ENCODE assay signal across 8 mouse cellular contexts in the genomic region with DNA sequence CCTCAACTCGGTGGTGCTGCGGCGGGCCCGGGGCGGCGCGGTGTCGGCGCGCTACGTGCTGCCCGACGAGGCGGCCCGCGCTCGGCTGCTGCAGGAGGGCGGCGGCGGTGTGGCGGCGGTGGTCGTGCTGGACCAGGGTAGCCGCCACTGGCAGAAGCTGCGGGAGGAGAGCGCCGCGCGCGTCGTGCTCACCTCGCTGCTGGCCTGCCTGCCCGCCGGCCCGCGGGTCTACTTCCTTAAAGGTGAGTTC. TPM values are rescaled to one million over a fixed set of nuclear protein-coding genes. Genes with fewer than 3 reads are reported as not detected.
DNase-seq lines count a peak whose midpoint lies in the region; ATAC-seq lines count a peak whose summit lies in the region.

No protein-coding gene starts in this region.

- H3K4me1 ChIP-seq in kidney, embryonic 14.5 days (ENCODE audit: control insufficient read depth, insufficient read depth, low read length) = peaks cover 24% of the 10 kb centered on the region
- H3K4me1 ChIP-seq in embryonic facial prominence, embryonic 10.5 days = peaks cover 54% of the 10 kb centered on the region
- peaks cover 28% of the 10 kb centered on the region for H3K4me1 ChIP-seq in intestine, embryonic 16.5 days (ENCODE audit: control insufficient read depth, insufficient read depth, low read length)
- peaks cover 14% of the 10 kb centered on the region for H3K4me1 ChIP-seq in neural tube, embryonic 12.5 days

- peak overlapping the region; percentile 75 for H3K9ac ChIP-seq in kidney, embryonic 14.5 days (ENCODE audit: low read depth, low read length)
- peak overlapping the region; percentile 91 for H3K9ac ChIP-seq in intestine, embryonic 16.5 days (ENCODE audit: low read depth, low read length)
- peak overlapping the region; percentile 72 for H3K9ac ChIP-seq in neural tube, embryonic 12.5 days

- H3K4me2 ChIP-seq in kidney, embryonic 14.5 days (replicated peaks; ENCODE audit: low read depth, low read length) = peak overlapping the region; percentile 96
- peak overlapping the region; percentile 98 for H3K4me2 ChIP-seq in intestine, embryonic 16.5 days (ENCODE audit: low read depth, low read length)
- peak overlapping the region; percentile 93 for H3K4me2 ChIP-seq in neural tube, embryonic 12.5 days (replicated peaks)

- peak; percentile 22; the same call in 1 of the 2 replicates for ATAC-seq in kidney, embryonic 14.5 days (ENCODE audit: low FRiP score, low TSS enrichment)
- no peak for ATAC-seq in intestine, embryonic 16.5 days
- peak; percentile 54 for ATAC-seq in neural tube, embryonic 12.5 days (ENCODE audit: low FRiP score, low read depth)

- no peaks in the 10 kb centered on the region for H3K36me3 ChIP-seq in kidney, embryonic 14.5 days (ENCODE audit: control insufficient read depth, insufficient read depth, low read length)
- H3K36me3 ChIP-seq in embryonic facial prominence, embryonic 10.5 days (replicated peaks) = peaks cover 7% of the 10 kb centered on the region; the same call in 1 of the 2 replicates
- H3K36me3 ChIP-seq in intestine, embryonic 16.5 days (ENCODE audit: control insufficient read depth, insufficient read depth, low read length) = no peaks in the 10 kb centered on the region
- H3K36me3 ChIP-seq in neural tube, embryonic 12.5 days = no peaks in the 10 kb centered on the region

- WGBS in kidney, embryonic 14.5 days = under 1% methylated on average over 28 of the region's 36 CpGs
- under 1% methylated on average over 36 of the region's 36 CpGs for WGBS in embryonic facial prominence, embryonic 10.5 days
- 1% methylated on average over 22 of the region's 36 CpGs for whole genome bisulfite sequencing in intestine, embryonic 16.5 days
- under 1% methylated on average over 36 of the region's 36 CpGs for WGBS in neural tube, embryonic 12.5 days

- H3K9me3 ChIP-seq in kidney, embryonic 14.5 days (ENCODE audit: control insufficient read depth, low read length) = no peaks in the 10 kb centered on the region
- H3K9me3 ChIP-seq in embryonic facial prominence, embryonic 10.5 days = no peaks in the 10 kb centered on the region
- no peaks in the 10 kb centered on the region for H3K9me3 ChIP-seq in intestine, embryonic 16.5 days (ENCODE audit: control insufficient read depth, low read length)
- no peaks in the 10 kb centered on the region for H3K9me3 ChIP-seq in neural tube, embryonic 12.5 days

- no peak for DNase-seq in kidney, adult 18-20 months
- no peak for DNase-seq in embryonic facial prominence, embryonic 10.5 days (ENCODE audit: low spot score)
- DNase-seq in yolk sac, embryonic 10.5 days (ENCODE audit: low spot score) = no peak
- no peak for DNase-seq in right cerebral cortex, adult 18-20 months
- no peak for DNase-seq in thymus, postnatal 0 days (ENCODE audit: low spot score)

- peak overlapping the region; percentile 57 for H3K4me3 ChIP-seq in kidney, embryonic 14.5 days (ENCODE audit: low read length)
- H3K4me3 ChIP-seq in embryonic facial prominence, embryonic 10.5 days = peak overlapping the region; percentile 75
- peak overlapping the region; percentile 77 for H3K4me3 ChIP-seq in intestine, embryonic 16.5 days (ENCODE audit: low read length)
- H3K4me3 ChIP-seq in neural tube, embryonic 12.5 days = peak overlapping the region; percentile 63

- H3K27ac ChIP-seq in kidney, embryonic 14.5 days (ENCODE audit: low read depth, low read length) = peak overlapping the region; percentile 67
- peak overlapping the region; percentile 86 for H3K27ac ChIP-seq in embryonic facial prominence, embryonic 10.5 days (replicated peaks)
- peak overlapping the region; percentile 66 for H3K27ac ChIP-seq in intestine, embryonic 16.5 days (ENCODE audit: low read length)
- no peak overlapping the region for H3K27ac ChIP-seq in neural tube, embryonic 12.5 days

- H3K27me3 ChIP-seq in kidney, embryonic 14.5 days (ENCODE audit: control insufficient read depth, insufficient read depth, low read length) = no peaks in the 10 kb centered on the region
- peaks cover 41% of the 10 kb centered on the region for H3K27me3 ChIP-seq in embryonic facial prominence, embryonic 10.5 days (replicated peaks; ENCODE audit: low read depth, poor library complexity, severe bottlenecking)
- no peaks in the 10 kb centered on the region for H3K27me3 ChIP-seq in intestine, embryonic 16.5 days (replicated peaks; ENCODE audit: control insufficient read depth, insufficient read depth, low read length)
- H3K27me3 ChIP-seq in neural tube, embryonic 12.5 days (replicated peaks) = peaks cover 32% of the 10 kb centered on the region

RNA-seq across cellular contexts. Expression of a gene that starts 0.5 kb away (rescaled TPM):
- polyA plus RNA-seq in kidney, embryonic 14.5 days (2014; fragmentation: Nextera tagmentation; extraction: Ambion mirVana) = 11.3 and 15.6 TPM in 2 replicates
- 6.9 and 7.8 TPM in 2 replicates for polyA plus RNA-seq in embryonic facial prominence, embryonic 10.5 days (2016; fragmentation: Nextera tagmentation; extraction: Ambion mirVana)
- polyA plus RNA-seq in intestine, embryonic 16.5 days (2015; fragmentation: Nextera tagmentation; extraction: Ambion mirVana) = 7.9 and 11.0 TPM in 2 replicates
- polyA plus RNA-seq in neural tube, embryonic 12.5 days (2016; fragmentation: Nextera tagmentation; extraction: Ambion mirVana) = 3.4 and 3.8 TPM in 2 replicates
- 33.2 and 34.4 TPM in 2 replicates for polyA plus RNA-seq in thymus, postnatal 0 days (2015; fragmentation: Nextera tagmentation; extraction: Ambion mirVana)

RNA-seq across cellular contexts. Expression of a gene that starts 59.5 kb away (rescaled TPM):
- 431 and 486 TPM in 2 replicates for polyA plus RNA-seq in kidney, embryonic 14.5 days (2014; fragmentation: Nextera tagmentation; extraction: Ambion mirVana)
- 567 and 585 TPM in 2 replicates for polyA plus RNA-seq in embryonic facial prominence, embryonic 10.5 days (2016; fragmentation: Nextera tagmentation; extraction: Ambion mirVana)
- 299 and 330 TPM in 2 replicates for polyA plus RNA-seq in intestine, embryonic 16.5 days (2015; fragmentation: Nextera tagmentation; extraction: Ambion mirVana)
- 351 and 372 TPM in 2 replicates for polyA plus RNA-seq in neural tube, embryonic 12.5 days (2016; fragmentation: Nextera tagmentation; extraction: Ambion mirVana)
- polyA plus RNA-seq in thymus, postnatal 0 days (2015; fragmentation: Nextera tagmentation; extraction: Ambion mirVana) = 267 and 304 TPM in 2 replicates
